Mouse (Mus musculus): ENCODE data around the gene Agxt2. TPM values are rescaled to one million over a fixed set of nuclear protein-coding genes. Genes with fewer than 3 reads are reported as not detected.

The Agxt2 gene
- polyA plus RNA-seq, 1 experiment from 2014 or later, result 0.16 TPM

GRCm38 (mm10) chr15:10413656-10414055 is 55.3 kb downstream of the Agxt2 start:
- H3K4me3 ChIP-seq (ENCODE audit: low read depth, low read length), result no peak overlapping the region
- no peaks in the 10 kb centered on the region for H3K36me3 ChIP-seq (ENCODE audit: control insufficient read depth, insufficient read depth, low read length)

GRCm38 (mm10) chr15:10421138-10421784 is 62.9 kb downstream of the Agxt2 start:
- Histone ChIP-seq H3K27ac (ENCODE audit: low read depth, low read length) (no peak overlapping the region), H3K4me2 (no peak overlapping the region), H3K9me3 (replicated peaks; ENCODE audit: control insufficient read depth, low read length) (no peaks in the 10 kb centered on the region), H3K4me1 (ENCODE audit: control insufficient read depth, insufficient read depth, low read length) (no peaks in the 10 kb centered on the region), H3K27me3 (ENCODE audit: control insufficient read depth, insufficient read depth, low read length) (no peaks in the 10 kb centered on the region), H3K36me3 (ENCODE audit: control insufficient read depth, insufficient read depth, low read length) (no peaks in the 10 kb centered on the region), H3K9ac (ENCODE audit: low read depth, low read length) (no peak overlapping the region), H3K4me3 (ENCODE audit: low read depth, low read length) (no peak overlapping the region)
- no peak for ATAC-seq (replicated peaks; ENCODE audit: insufficient number of reproducible peaks, low FRiP score, low TSS enrichment)
- 35% methylated on average over 7 of the region's 7 CpGs for WGBS (ENCODE audit: insufficient replicate concordance)

More at GRCm38 (mm10) chr15:10413656-10414055, 55.3 kb downstream of the Agxt2 start:
- H3K4me1 ChIP-seq (ENCODE audit: control insufficient read depth, insufficient read depth, low read length), result no peaks in the 10 kb centered on the region
- no peak overlapping the region for H3K9ac ChIP-seq (ENCODE audit: low read depth, low read length)
- 80% methylated on average over 6 of the region's 6 CpGs for WGBS (ENCODE audit: insufficient replicate concordance)
- H3K27me3 ChIP-seq (ENCODE audit: control insufficient read depth, insufficient read depth, low read length), result no peaks in the 10 kb centered on the region
- no peak for ATAC-seq (replicated peaks; ENCODE audit: insufficient number of reproducible peaks, low FRiP score, low TSS enrichment)
- H3K4me2 ChIP-seq, result no peak overlapping the region
- H3K27ac ChIP-seq (ENCODE audit: low read depth, low read length), result no peak overlapping the region
- H3K9me3 ChIP-seq (replicated peaks; ENCODE audit: control insufficient read depth, low read length), result no peaks in the 10 kb centered on the region

GRCm38 (mm10) chr15:10421785-10422144 is 63.4 kb downstream of the Agxt2 start:
- H3K4me3 ChIP-seq (ENCODE audit: low read depth, low read length), result no peak overlapping the region
- WGBS (ENCODE audit: insufficient replicate concordance), result 89% methylated on average over 1 of the region's 1 CpGs
- no peaks in the 10 kb centered on the region for H3K36me3 ChIP-seq (ENCODE audit: control insufficient read depth, insufficient read depth, low read length)
- no peak overlapping the region for H3K4me2 ChIP-seq
- H3K9ac ChIP-seq (ENCODE audit: low read depth, low read length), result no peak overlapping the region
- H3K9me3 ChIP-seq (replicated peaks; ENCODE audit: control insufficient read depth, low read length), result no peaks in the 10 kb centered on the region
- no peaks in the 10 kb centered on the region for H3K4me1 ChIP-seq (ENCODE audit: control insufficient read depth, insufficient read depth, low read length)
- no peak overlapping the region for H3K27ac ChIP-seq (ENCODE audit: low read depth, low read length)
- no peak for ATAC-seq (replicated peaks; ENCODE audit: insufficient number of reproducible peaks, low FRiP score, low TSS enrichment)
- H3K27me3 ChIP-seq (ENCODE audit: control insufficient read depth, insufficient read depth, low read length), result no peaks in the 10 kb centered on the region

- WGBS (ENCODE audit: insufficient replicate concordance), result 71% methylated on average over 6 of the region's 6 CpGs
- no peak for ATAC-seq (replicated peaks; ENCODE audit: insufficient number of reproducible peaks, low FRiP score, low TSS enrichment)
- no peaks in the 10 kb centered on the region for H3K27me3 ChIP-seq (ENCODE audit: control insufficient read depth, insufficient read depth, low read length)
- H3K27ac ChIP-seq (ENCODE audit: low read depth, low read length), result no peak overlapping the region
- no peak overlapping the region for H3K4me2 ChIP-seq
- no peaks in the 10 kb centered on the region for H3K9me3 ChIP-seq (replicated peaks; ENCODE audit: control insufficient read depth, low read length)
- no peaks in the 10 kb centered on the region for H3K36me3 ChIP-seq (ENCODE audit: control insufficient read depth, insufficient read depth, low read length)
- H3K4me1 ChIP-seq (ENCODE audit: control insufficient read depth, insufficient read depth, low read length), result no peaks in the 10 kb centered on the region
- no peak overlapping the region for H3K4me3 ChIP-seq (ENCODE audit: low read depth, low read length)
- H3K9ac ChIP-seq (ENCODE audit: low read depth, low read length), result no peak overlapping the region
Measured at GRCm38 (mm10) chr15:10426124-10426523, 67.8 kb downstream of the Agxt2 start.

- no peaks in the 10 kb centered on the region for H3K36me3 ChIP-seq (ENCODE audit: control insufficient read depth, insufficient read depth, low read length)
- no peak for ATAC-seq (replicated peaks; ENCODE audit: insufficient number of reproducible peaks, low FRiP score, low TSS enrichment)
- WGBS (ENCODE audit: insufficient replicate concordance), result 86% methylated on average over 13 of the region's 13 CpGs
- no peak overlapping the region for H3K27ac ChIP-seq (ENCODE audit: low read depth, low read length)
- H3K4me3 ChIP-seq (ENCODE audit: low read depth, low read length), result no peak overlapping the region
- no peak overlapping the region for H3K9ac ChIP-seq (ENCODE audit: low read depth, low read length)
- H3K4me1 ChIP-seq (ENCODE audit: control insufficient read depth, insufficient read depth, low read length), result no peaks in the 10 kb centered on the region
- no peaks in the 10 kb centered on the region for H3K9me3 ChIP-seq (replicated peaks; ENCODE audit: control insufficient read depth, low read length)
- H3K27me3 ChIP-seq (ENCODE audit: control insufficient read depth, insufficient read depth, low read length), result no peaks in the 10 kb centered on the region
- no peak overlapping the region for H3K4me2 ChIP-seq
Measured at GRCm38 (mm10) chr15:10426545-10427266, 68.4 kb downstream of the Agxt2 start.

- no peaks in the 10 kb centered on the region for H3K4me1 ChIP-seq (ENCODE audit: control insufficient read depth, insufficient read depth, low read length)
- H3K9ac ChIP-seq (ENCODE audit: low read depth, low read length), result no peak overlapping the region
- H3K4me2 ChIP-seq, result no peak overlapping the region
- no peak overlapping the region for H3K4me3 ChIP-seq (ENCODE audit: low read depth, low read length)
- H3K27ac ChIP-seq (ENCODE audit: low read depth, low read length), result no peak overlapping the region
- ATAC-seq (replicated peaks; ENCODE audit: insufficient number of reproducible peaks, low FRiP score, low TSS enrichment), result no peak
- 78% methylated on average over 1 of the region's 1 CpGs for WGBS (ENCODE audit: insufficient replicate concordance)
- H3K27me3 ChIP-seq (ENCODE audit: control insufficient read depth, insufficient read depth, low read length), result no peaks in the 10 kb centered on the region
- no peaks in the 10 kb centered on the region for H3K36me3 ChIP-seq (ENCODE audit: control insufficient read depth, insufficient read depth, low read length)
- peaks cover 2% of the 10 kb centered on the region; the same call in 1 of the 2 replicates for H3K9me3 ChIP-seq (replicated peaks; ENCODE audit: control insufficient read depth, low read length)
Measured at GRCm38 (mm10) chr15:10436893-10437292, 78.6 kb downstream of the Agxt2 start.

GRCm38 (mm10) chr15:10439963-10440362 is 81.6 kb downstream of the Agxt2 start:
- H3K9me3 ChIP-seq (replicated peaks; ENCODE audit: control insufficient read depth, low read length), result peaks cover 2% of the 10 kb centered on the region; the same call in 1 of the 2 replicates
- no peak overlapping the region for H3K4me2 ChIP-seq
- no peak overlapping the region for H3K4me3 ChIP-seq (ENCODE audit: low read depth, low read length)
- H3K9ac ChIP-seq (ENCODE audit: low read depth, low read length), result no peak overlapping the region
- no peak for ATAC-seq (replicated peaks; ENCODE audit: insufficient number of reproducible peaks, low FRiP score, low TSS enrichment)
- H3K27me3 ChIP-seq (ENCODE audit: control insufficient read depth, insufficient read depth, low read length), result no peaks in the 10 kb centered on the region
- no peak overlapping the region for H3K27ac ChIP-seq (ENCODE audit: low read depth, low read length)
- H3K36me3 ChIP-seq (ENCODE audit: control insufficient read depth, insufficient read depth, low read length), result no peaks in the 10 kb centered on the region
- WGBS (ENCODE audit: insufficient replicate concordance), result 78% methylated on average over 6 of the region's 6 CpGs
- no peaks in the 10 kb centered on the region for H3K4me1 ChIP-seq (ENCODE audit: control insufficient read depth, insufficient read depth, low read length)

GRCm38 (mm10) chr15:10441493-10441892 is 83.2 kb downstream of the Agxt2 start:
- no peak overlapping the region for H3K9ac ChIP-seq (ENCODE audit: low read depth, low read length)
- no peak overlapping the region for H3K4me3 ChIP-seq (ENCODE audit: low read depth, low read length)
- peaks cover 1% of the 10 kb centered on the region; the same call in 1 of the 2 replicates for H3K9me3 ChIP-seq (replicated peaks; ENCODE audit: control insufficient read depth, low read length)
- no peak for ATAC-seq (replicated peaks; ENCODE audit: insufficient number of reproducible peaks, low FRiP score, low TSS enrichment)
- 86% methylated on average over 9 of the region's 9 CpGs for WGBS (ENCODE audit: insufficient replicate concordance)
- no peak overlapping the region for H3K4me2 ChIP-seq
- no peaks in the 10 kb centered on the region for H3K36me3 ChIP-seq (ENCODE audit: control insufficient read depth, insufficient read depth, low read length)
- H3K27ac ChIP-seq (ENCODE audit: low read depth, low read length), result no peak overlapping the region
- no peaks in the 10 kb centered on the region for H3K4me1 ChIP-seq (ENCODE audit: control insufficient read depth, insufficient read depth, low read length)
- H3K27me3 ChIP-seq (ENCODE audit: control insufficient read depth, insufficient read depth, low read length), result no peaks in the 10 kb centered on the region

- Histone ChIP-seq H3K36me3 (ENCODE audit: control insufficient read depth, insufficient read depth, low read length) (no peaks in the 10 kb centered on the region), H3K27me3 (ENCODE audit: control insufficient read depth, insufficient read depth, low read length) (no peaks in the 10 kb centered on the region), H3K27ac (ENCODE audit: low read depth, low read length) (no peak overlapping the region), H3K9me3 (replicated peaks; ENCODE audit: control insufficient read depth, low read length) (no peaks in the 10 kb centered on the region), H3K4me1 (ENCODE audit: control insufficient read depth, insufficient read depth, low read length) (no peaks in the 10 kb centered on the region), H3K4me2 (no peak overlapping the region), H3K4me3 (ENCODE audit: low read depth, low read length) (no peak overlapping the region), H3K9ac (ENCODE audit: low read depth, low read length) (no peak overlapping the region)
- 90% methylated on average over 1 of the region's 1 CpGs for WGBS (ENCODE audit: insufficient replicate concordance)
- no peak for ATAC-seq (replicated peaks; ENCODE audit: insufficient number of reproducible peaks, low FRiP score, low TSS enrichment)
Measured at GRCm38 (mm10) chr15:10442275-10442674, 83.9 kb downstream of the Agxt2 start.

All from heart, embryonic 11.5 days (tissue).